8 mouse cellular contexts compared by ENCODE assay signal in the genomic region with DNA sequence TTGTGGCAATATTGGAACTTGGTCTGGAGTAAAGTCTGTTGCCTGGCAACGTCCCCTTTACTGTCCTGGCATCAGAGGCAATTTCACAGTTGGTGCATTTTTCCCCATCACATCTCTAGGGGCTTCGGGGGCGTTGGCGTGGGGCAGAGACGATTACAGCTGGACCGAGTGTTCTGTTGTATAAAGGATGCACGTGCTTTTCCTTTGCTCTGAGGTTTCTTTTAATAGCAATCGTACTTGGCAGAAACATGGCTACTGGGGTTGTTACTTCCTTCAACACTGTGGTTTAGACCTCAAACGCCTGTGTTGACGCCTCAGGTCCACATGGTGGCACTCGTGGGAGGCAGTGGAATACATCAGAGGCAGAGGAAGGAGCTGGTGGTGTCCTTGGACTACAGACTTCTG. TPM values are rescaled to one million over a fixed set of nuclear protein-coding genes. Genes with fewer than 3 reads are reported as not detected.
DNase-seq lines count a peak whose midpoint lies in the region; ATAC-seq and TF ChIP-seq lines count a peak whose summit lies in the region.

No protein-coding gene starts in this region.

- peak; percentile 87 for DNase-seq in ES-CJ7 (ENCODE audit: low read depth, low spot score)
- peak; percentile 34 for DNase-seq in brain, embryonic 18.5 days (ENCODE audit: low read depth, low spot score)
- peak; percentile 78 for DNase-seq in forebrain, postnatal 0 days
- DNase-seq in hindbrain, embryonic 14.5 days (ENCODE audit: low spot score): peak; percentile 72
- DNase-seq in layer of hippocampus, postnatal 14 days (ENCODE audit: low spot score in 2 of 2): peak; percentile 28 to 60
- peak; percentile 64 for DNase-seq in lung, postnatal 14 days
- peak; percentile 0 for DNase-seq in retina, adult 2 months (ENCODE audit: low read depth, low spot score)
- DNase-seq in thymus, postnatal 10 days (ENCODE audit: low spot score in 2 of 2): peak; percentile 62 to 65

- peak; percentile 73 for TF ChIP-seq CTCF in forebrain, postnatal 0 days (IDR thresholded peaks at IDR 0.05; ENCODE audit: low read depth)

- H3K36me3 ChIP-seq in forebrain, postnatal 0 days (ENCODE audit: insufficient read depth): no peaks in the 10 kb centered on the region
- no peaks in the 10 kb centered on the region for H3K36me3 ChIP-seq in hindbrain, embryonic 14.5 days (replicated peaks; ENCODE audit: control insufficient read depth, insufficient read depth)

- H3K9me3 ChIP-seq in forebrain, postnatal 0 days (ENCODE audit: low read length): no peaks in the 10 kb centered on the region
- no peaks in the 10 kb centered on the region for H3K9me3 ChIP-seq in hindbrain, embryonic 14.5 days (ENCODE audit: control insufficient read depth, low read length)

- no peak overlapping the region for H3K4me3 ChIP-seq in forebrain, postnatal 0 days (ENCODE audit: low read depth, low read length)
- H3K4me3 ChIP-seq in hindbrain, embryonic 14.5 days (replicated peaks; ENCODE audit: low read length): no peak overlapping the region

- H3K4me2 ChIP-seq in forebrain, postnatal 0 days (ENCODE audit: low read depth): peak overlapping the region; percentile 11; the same call in 1 of the 2 replicates
- H3K4me2 ChIP-seq in hindbrain, embryonic 14.5 days (replicated peaks): peak overlapping the region; percentile 33; the same call in 1 of the 2 replicates

- no peaks in the 10 kb centered on the region for H3K27me3 ChIP-seq in forebrain, postnatal 0 days (ENCODE audit: insufficient read depth, low read length)
- H3K27me3 ChIP-seq in hindbrain, embryonic 14.5 days (ENCODE audit: control insufficient read depth, insufficient read depth, low read length): no peaks in the 10 kb centered on the region

- ATAC-seq in forebrain, postnatal 0 days: peak; percentile 96
- ATAC-seq in hindbrain, embryonic 14.5 days (ENCODE audit: low FRiP score): peak; percentile 90

- no peak overlapping the region for H3K27ac ChIP-seq in forebrain, postnatal 0 days (ENCODE audit: low read depth, low read length)
- no peak overlapping the region for H3K27ac ChIP-seq in hindbrain, embryonic 14.5 days

- H3K9ac ChIP-seq in forebrain, postnatal 0 days: no peak overlapping the region
- no peak overlapping the region for H3K9ac ChIP-seq in hindbrain, embryonic 14.5 days

- 14% methylated on average over 11 of the region's 11 CpGs for WGBS in forebrain, postnatal 0 days
- WGBS in hindbrain, embryonic 14.5 days: 23% methylated on average over 11 of the region's 11 CpGs

- H3K4me1 ChIP-seq in forebrain, postnatal 0 days (ENCODE audit: insufficient read depth): no peaks in the 10 kb centered on the region
- no peaks in the 10 kb centered on the region for H3K4me1 ChIP-seq in hindbrain, embryonic 14.5 days (replicated peaks; ENCODE audit: control insufficient read depth, insufficient read depth, low read length)

RNA-seq across cellular contexts. Expression of a gene that starts 2.1 kb away (rescaled TPM):
- not detected in 2 replicates for total RNA-seq in forebrain, postnatal 0 days (2014; rRNA removed)
- polyA plus RNA-seq in forebrain, postnatal 0 days (2015; fragmentation: Nextera tagmentation; extraction: Ambion mirVana): not detected in 2 replicates
- polyA plus RNA-seq in hindbrain, embryonic 14.5 days (2014; fragmentation: Nextera tagmentation; extraction: Ambion mirVana): 0.12 TPM in 1 of 2 replicates, not detected in the other
- total RNA-seq in layer of hippocampus, postnatal 14 days (2021): not detected

RNA-seq across cellular contexts. Expression of a gene that starts 8.8 kb away (rescaled TPM):
- total RNA-seq in forebrain, postnatal 0 days (2014; rRNA removed): 0.15 and 2.7 TPM in 2 replicates
- 0.12 and 0.23 TPM in 2 replicates for polyA plus RNA-seq in forebrain, postnatal 0 days (2015; fragmentation: Nextera tagmentation; extraction: Ambion mirVana)
- polyA plus RNA-seq in hindbrain, embryonic 14.5 days (2014; fragmentation: Nextera tagmentation; extraction: Ambion mirVana): 0.32 and 0.44 TPM in 2 replicates
- not detected for total RNA-seq in layer of hippocampus, postnatal 14 days (2021)

RNA-seq across cellular contexts. Expression of a gene that starts 52.0 kb away (rescaled TPM):
- total RNA-seq in forebrain, postnatal 0 days (2014; rRNA removed): not detected in 2 replicates
- 0.16 and 0.18 TPM in 2 replicates for polyA plus RNA-seq in forebrain, postnatal 0 days (2015; fragmentation: Nextera tagmentation; extraction: Ambion mirVana)
- polyA plus RNA-seq in hindbrain, embryonic 14.5 days (2014; fragmentation: Nextera tagmentation; extraction: Ambion mirVana): 0.41 and 0.51 TPM in 2 replicates
- total RNA-seq in layer of hippocampus, postnatal 14 days (2021): not detected

RNA-seq across cellular contexts. Expression of a gene that starts 58.4 kb away (rescaled TPM):
- total RNA-seq in forebrain, postnatal 0 days (2014; rRNA removed): not detected in 2 replicates
- polyA plus RNA-seq in forebrain, postnatal 0 days (2015; fragmentation: Nextera tagmentation; extraction: Ambion mirVana): 0.13 TPM in 1 of 2 replicates, not detected in the other
- polyA plus RNA-seq in hindbrain, embryonic 14.5 days (2014; fragmentation: Nextera tagmentation; extraction: Ambion mirVana): not detected in 2 replicates
- not detected for total RNA-seq in layer of hippocampus, postnatal 14 days (2021)

Comparison
In these comparisons a context has a peak if more than half of its experiments do, and no peak if none do; other contexts are left out.
1. DNase-seq: peak in every context shown above with its lines; median percentile 87 in ES-CJ7; 78 in forebrain, postnatal 0 days; 72 in hindbrain, embryonic 14.5 days; 64 in lung, postnatal 14 days; 64 in thymus, postnatal 10 days; 44 in layer of hippocampus, postnatal 14 days; 34 in brain, embryonic 18.5 days; 0 in retina, adult 2 months.